Mouse (Mus musculus): Measurements from ENCODE around the gene Rpl18.

Rpl18 gene

GRCm38 (mm10) chr7:45701072-45701471 lies 14.2 kb upstream of the Rpl18 start:
- DNase-seq = peak; percentile 38

GRCm38 (mm10) chr7:45701607-45702006 lies 13.7 kb upstream of the Rpl18 start:
- no peak for DNase-seq

- DNase-seq = no peak
Measured at GRCm38 (mm10) chr7:45702316-45702715, 12.9 kb upstream of the Rpl18 start.

GRCm38 (mm10) chr7:45702809-45703520 lies 12.3 kb upstream of the Rpl18 start:
- DNase-seq = no peak

GRCm38 (mm10) chr7:45703521-45704033 lies 11.7 kb upstream of the Rpl18 start:
- no peak for DNase-seq

- DNase-seq = peak; percentile 71
Measured at GRCm38 (mm10) chr7:45704046-45704559, 11.2 kb upstream of the Rpl18 start.

GRCm38 (mm10) chr7:45704730-45705442 lies 10.4 kb upstream of the Rpl18 start, which contains the start of gene Dbp:
Dbp (plus strand) TSS chr7:45705088.
- peak; percentile 98 for DNase-seq

GRCm38 (mm10) chr7:45705443-45705864 lies 9.8 kb upstream of the Rpl18 start:
- no peak for DNase-seq

- DNase-seq = peak; percentile 84
Measured at GRCm38 (mm10) chr7:45705873-45706281, 9.4 kb upstream of the Rpl18 start.

- peak; percentile 87 for DNase-seq
Measured at GRCm38 (mm10) chr7:45706721-45707241, 8.5 kb upstream of the Rpl18 start.

- peak; percentile 98 for DNase-seq
Measured at GRCm38 (mm10) chr7:45707375-45707967, 7.8 kb upstream of the Rpl18 start.

- no peak for DNase-seq
Measured at GRCm38 (mm10) chr7:45708221-45708761, 7.0 kb upstream of the Rpl18 start.

- DNase-seq = no peak
Measured at GRCm38 (mm10) chr7:45709036-45709435, 6.2 kb upstream of the Rpl18 start.

GRCm38 (mm10) chr7:45709677-45710355 lies 5.4 kb upstream of the Rpl18 start:
- no peak for DNase-seq

- DNase-seq = no peak
Measured at GRCm38 (mm10) chr7:45710477-45711191, 4.6 kb upstream of the Rpl18 start.

GRCm38 (mm10) chr7:45711316-45712021 lies 3.8 kb upstream of the Rpl18 start:
- no peak for DNase-seq

GRCm38 (mm10) chr7:45712022-45712757 lies 3.1 kb upstream of the Rpl18 start:
- DNase-seq = no peak

GRCm38 (mm10) chr7:45713396-45713795 lies 1.9 kb upstream of the Rpl18 start:
- no peak for DNase-seq

- no peak for DNase-seq
Measured at GRCm38 (mm10) chr7:45713881-45714520, 1.3 kb upstream of the Rpl18 start.
